Mouse (Mus musculus): ENCODE data around the gene Ptprs.
A peak's percentile ranks its signal among the peaks of the same experiment; 100 is the strongest.

Ptprs gene

DNA sequence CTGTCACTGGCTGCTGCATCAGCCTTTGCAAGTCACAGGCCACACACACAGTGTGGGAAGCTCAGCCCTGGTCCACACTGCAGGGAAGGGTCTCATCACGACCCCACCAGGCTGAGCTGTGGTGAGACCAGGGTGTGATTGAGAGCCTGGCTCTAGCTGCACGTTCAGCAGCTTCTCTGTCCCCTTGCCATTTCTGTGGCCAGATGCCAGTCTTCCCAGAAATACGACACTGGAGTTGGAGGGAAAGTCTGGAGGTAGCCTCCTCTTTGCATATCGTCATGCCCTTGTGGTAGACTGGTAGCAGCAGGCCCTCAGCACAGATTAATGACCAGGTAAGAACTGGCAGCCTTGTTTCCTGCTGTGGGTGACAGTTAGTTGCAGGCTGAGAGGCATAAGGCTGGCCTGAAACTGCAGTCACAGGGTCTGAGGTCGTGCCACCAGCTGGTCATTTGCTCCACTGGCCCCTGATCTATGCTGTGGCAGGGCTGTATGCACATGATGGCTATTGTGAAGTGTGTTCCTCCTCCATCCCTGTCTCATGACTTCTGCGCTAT is 96.9 kb downstream of the Ptprs start:
- no peak for ATAC-seq (ENCODE audit: low TSS enrichment)

DNA sequence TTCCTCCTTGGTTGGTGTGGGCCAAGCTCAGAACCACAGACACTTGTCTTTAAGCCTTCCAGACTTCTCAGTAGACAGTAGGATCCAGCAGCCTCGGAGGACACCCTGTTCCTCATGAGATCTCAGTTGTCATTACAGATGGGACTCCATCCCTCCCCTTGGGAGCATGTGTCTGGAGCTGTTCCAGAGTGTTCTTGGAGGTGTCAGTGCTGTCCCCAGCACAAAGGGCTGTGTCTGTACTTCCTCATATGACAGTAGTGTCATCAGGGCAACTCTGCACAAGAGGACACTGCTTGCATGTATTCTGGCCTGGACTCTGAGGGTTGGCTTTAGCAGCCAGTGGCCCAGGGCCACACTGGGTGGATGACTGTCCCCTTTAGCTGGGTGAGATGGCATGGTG is 101.4 kb downstream of the Ptprs start:
- no peak for ATAC-seq (ENCODE audit: low TSS enrichment)

DNA sequence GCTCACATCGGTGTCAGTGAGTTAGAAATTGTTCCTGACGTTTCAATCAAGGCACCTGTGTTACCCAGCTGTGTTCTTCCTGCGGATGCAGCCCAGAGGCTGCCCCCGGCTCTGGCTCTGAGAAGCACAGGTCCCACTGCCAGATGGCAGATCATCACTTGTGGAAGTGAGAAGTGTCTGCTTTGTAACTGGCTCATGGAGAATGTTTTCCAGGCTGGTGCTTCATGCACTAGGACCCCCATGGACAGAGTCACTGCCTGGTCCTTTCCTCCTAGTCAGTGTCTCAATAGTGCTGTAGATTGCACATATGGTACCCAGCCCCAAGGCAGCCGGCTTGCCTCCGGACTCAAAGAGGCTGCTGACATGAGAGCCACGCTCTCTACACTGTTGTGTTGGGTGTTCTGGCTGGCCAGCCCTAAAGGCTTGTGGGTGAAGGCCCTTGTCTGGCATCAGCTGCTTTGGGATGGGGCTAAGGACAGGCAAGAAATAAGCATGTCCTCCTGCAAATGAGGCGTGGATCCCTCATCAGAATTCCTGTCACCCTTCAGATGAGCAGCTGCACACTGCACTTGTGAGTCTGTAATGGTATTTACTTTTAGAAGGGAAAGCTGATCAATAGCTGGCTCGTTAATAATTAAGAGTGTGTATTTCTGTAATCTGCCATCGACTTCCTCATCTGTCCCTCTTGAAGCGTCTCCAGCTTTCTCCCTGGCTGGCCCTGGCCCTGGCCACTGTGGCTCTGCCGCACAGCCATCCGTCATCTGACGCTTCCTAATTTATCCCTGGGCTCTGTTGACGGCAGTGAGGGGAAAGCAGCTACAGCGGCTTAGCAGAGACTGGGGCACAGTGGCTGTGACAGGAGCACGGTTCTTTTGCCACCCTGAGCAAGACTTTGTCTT is 102.9 kb downstream of the Ptprs start:
- ATAC-seq (ENCODE audit: low TSS enrichment), result no peak

DNA sequence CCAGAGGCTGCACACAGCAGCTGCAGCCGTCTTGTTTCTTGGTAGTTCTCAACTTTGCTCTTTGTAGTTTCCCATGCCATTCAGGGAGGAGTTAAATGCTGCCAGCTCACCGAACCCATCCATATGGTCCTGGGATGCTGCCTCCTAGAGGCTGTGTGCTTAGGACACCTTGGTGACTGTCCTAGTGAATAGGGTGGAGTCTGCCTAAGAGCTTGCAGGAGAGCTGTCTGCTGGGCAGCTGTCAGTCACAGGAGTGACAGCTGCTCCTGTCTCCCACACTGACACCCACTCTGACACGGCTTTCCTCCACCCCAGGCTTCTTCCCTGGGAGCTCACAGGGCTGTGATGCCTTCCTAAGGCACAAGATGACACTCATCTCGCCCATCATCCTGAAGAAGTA is 104.2 kb downstream of the Ptprs start:
- peak; percentile 15; the same call in 1 of the 2 replicates for ATAC-seq (ENCODE audit: low TSS enrichment)

DNA sequence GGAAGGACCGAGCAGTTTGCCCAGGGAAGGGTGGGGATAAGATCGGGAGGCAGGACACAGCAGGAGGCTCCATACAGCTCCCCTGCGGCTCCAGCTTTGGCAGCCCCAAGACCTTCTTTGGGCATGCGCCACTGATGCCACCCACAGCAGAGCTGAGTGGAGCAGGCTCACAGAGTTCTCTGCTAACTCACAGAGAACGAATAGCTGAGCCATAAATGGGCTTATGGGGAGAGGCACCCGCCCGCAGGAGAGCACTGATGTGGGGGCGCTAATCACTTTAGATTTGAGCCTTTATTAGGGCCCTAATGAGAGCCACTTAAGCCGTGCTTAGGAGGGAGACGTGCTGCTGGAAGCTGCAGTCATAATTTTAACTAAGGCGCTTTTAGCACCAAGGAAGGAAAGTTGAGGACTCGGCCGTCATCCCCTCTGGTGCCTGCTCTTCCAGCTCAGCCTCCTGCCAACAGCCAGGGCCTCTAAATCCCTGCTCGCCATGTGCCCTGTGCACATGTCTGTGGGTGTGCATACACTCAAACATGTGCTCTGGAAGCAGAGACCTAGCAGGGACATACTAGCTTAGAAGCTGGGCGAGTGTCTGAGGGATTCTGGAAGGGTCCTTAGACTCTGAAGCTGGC is 105.1 kb downstream of the Ptprs start:
- peak; percentile 60 for ATAC-seq (ENCODE audit: low TSS enrichment)

DNA sequence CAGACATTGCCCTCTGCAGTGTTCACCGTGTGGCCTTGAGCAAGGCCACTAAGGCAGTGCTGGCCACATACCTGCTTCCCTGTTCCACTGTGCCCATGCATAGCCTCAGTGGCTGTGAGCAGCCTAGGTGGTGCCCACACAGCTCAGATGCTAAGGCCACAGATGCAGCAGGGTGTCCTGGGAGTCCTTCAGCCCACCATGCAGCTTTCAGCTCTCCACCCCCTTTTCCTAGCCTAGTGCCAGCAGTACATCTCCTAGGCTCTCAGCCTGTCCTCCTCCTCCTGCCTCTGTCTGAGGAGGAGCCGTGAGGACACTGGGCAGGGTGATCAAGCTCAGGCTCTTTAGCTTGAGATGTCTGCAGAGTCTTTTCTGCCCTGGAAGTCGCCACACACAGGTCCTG is 106.2 kb downstream of the Ptprs start:
- peak; percentile 43 for ATAC-seq (ENCODE audit: low TSS enrichment)

DNA sequence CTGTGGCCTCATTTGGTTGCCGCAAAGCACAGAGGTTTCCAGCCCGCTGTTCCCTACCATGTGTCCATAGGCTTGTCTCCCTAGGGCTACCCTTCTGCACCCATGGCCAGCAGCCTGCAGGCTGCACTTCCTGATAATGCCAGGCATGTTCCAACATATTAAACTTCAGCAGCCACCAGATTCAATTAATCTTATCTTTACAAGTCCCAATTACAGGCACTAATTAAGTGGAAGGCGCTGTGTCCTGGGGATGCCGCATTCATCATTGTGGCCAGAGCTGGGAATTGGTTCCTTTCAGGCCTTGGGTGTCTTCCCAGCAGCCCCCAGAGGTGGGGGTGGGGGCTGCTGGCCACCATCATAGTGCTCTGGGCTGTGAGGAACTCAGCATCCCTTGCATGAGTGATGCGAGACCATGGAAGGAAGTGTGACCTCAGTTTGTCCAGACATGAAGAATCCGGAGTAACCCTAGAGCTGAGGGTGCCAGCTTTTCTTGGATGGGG is 107.9 kb downstream of the Ptprs start:
- no peak for ATAC-seq (ENCODE audit: low TSS enrichment)

DNA sequence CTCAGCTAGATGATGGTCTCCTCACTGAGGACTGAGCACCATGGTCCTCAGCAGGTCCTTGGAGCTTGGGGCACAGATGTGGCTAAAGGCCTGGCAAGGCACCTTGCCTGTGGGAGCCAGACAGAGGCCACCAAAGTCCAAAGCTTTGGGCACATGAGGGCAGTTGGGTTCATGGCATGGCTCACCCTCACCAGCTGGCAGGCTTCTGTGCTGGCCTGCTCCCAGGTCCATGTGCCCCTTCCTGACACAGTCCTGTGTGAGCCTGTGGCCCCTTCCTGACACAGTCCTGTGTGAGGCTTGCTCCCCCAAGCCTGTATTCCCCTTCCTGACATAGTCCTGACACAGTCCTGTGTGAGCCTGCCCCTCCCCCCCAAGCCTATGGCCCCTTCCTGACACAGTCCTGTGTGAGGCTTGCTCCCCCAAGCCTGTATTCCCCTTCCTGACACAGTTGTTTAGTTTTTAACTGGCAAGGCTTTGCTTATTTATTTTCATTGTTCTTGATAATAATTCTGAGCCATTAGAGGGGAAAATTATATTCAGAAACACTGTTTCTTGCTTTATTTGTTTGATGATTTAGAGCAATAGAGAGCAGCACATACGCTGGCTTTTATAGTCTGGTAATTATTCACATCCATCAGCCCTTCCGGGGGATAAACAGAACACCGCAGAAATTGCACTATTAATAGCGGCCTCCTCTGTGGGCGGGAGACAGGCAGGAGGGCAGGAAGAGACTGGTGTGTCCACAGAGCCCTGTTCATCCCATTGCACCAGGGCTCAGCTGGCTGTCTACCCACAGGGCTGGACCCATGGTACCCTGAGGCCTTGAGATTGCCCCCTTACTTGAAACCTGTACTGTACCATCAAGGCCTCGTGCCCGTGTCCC is 110.3 kb downstream of the Ptprs start:
- ATAC-seq (ENCODE audit: low TSS enrichment), result no peak

Measured in frontal cortex, adult (tissue).